Mouse (Mus musculus) heart, embryonic 14.5 days (tissue): ENCODE data around the gene Tdgf1. TPM values are rescaled to one million over a fixed set of nuclear protein-coding genes. Genes with fewer than 3 reads are reported as not detected.

ENCODE experiments used
- ATAC-seq: fragments of 200-750 bp; cut with Nextera tagmentation; 2 replicates; pipeline ENCODE4 v1.8.0; 2017; ENCODE audit warnings: low read depth, moderate TSS enrichment; ENCODE audit not compliant: insufficient number of reproducible peaks, insufficient read depth, low FRiP score
- H3K27ac ChIP-seq, 2 experiments: fragments of 200-500 bp in 1 of 2; fragments of 300-500 bp in 1 of 2; sonication (generic) in 1 of 2; replicated peaks in 1 of 2; 2 replicates each; pipeline ENCODE4 v1.5.1; 2012 to 2014; ENCODE audit warnings: low read depth in 2 of 2, low read length in 2 of 2, control low read depth in 1 of 2, mild to moderate bottlenecking in 1 of 2, mixed read lengths in 1 of 2; ENCODE audit not compliant: control insufficient read depth in 1 of 2, insufficient read depth in 1 of 2
- H3K27me3 ChIP-seq: fragments of 300-500 bp; sonication (generic); 2 replicates; pipeline ENCODE4 v1.6.1; 2014; ENCODE audit warnings: mild to moderate bottlenecking, low read length, control low read depth; ENCODE audit not compliant: control insufficient read depth, insufficient read depth
- H3K36me3 ChIP-seq: fragments of 300-500 bp; sonication (generic); 2 replicates; pipeline ENCODE4 v1.6.1; 2014; ENCODE audit warnings: mild to moderate bottlenecking, control low read depth, low read length, mixed read lengths; ENCODE audit not compliant: control insufficient read depth, insufficient read depth
- H3K4me1 ChIP-seq, 2 experiments: fragments of 200-500 bp in 1 of 2; fragments of 300-500 bp in 1 of 2; sonication (generic) in 1 of 2; 2 replicates each; pipeline ENCODE4 v1.6.1; 2012 to 2014; ENCODE audit warnings: low read length in 2 of 2, control low read depth in 1 of 2, mixed read lengths in 1 of 2; ENCODE audit not compliant: control insufficient read depth in 2 of 2, insufficient read depth in 2 of 2
- H3K4me2 ChIP-seq: fragments of 300-500 bp; sonication (generic); 2 replicates; pipeline ENCODE4 v1.6.1; 2014; ENCODE audit warnings: mild to moderate bottlenecking, low read length
- H3K4me3 ChIP-seq, 2 experiments: fragments of 200-500 bp in 1 of 2; fragments of 300-500 bp in 1 of 2; sonication (generic) in 1 of 2; 2 replicates each; pipeline ENCODE4 v1.5.1; 2012 to 2014; ENCODE audit warnings: low read length in 2 of 2, mild to moderate bottlenecking in 2 of 2, control low read depth in 1 of 2, low read depth in 1 of 2, moderate library complexity in 1 of 2; ENCODE audit not compliant: control insufficient read depth in 1 of 2, insufficient read depth in 1 of 2
- H3K9ac ChIP-seq: fragments of 300-500 bp; sonication (generic); 2 replicates; pipeline ENCODE4 v1.6.1; 2014; ENCODE audit warnings: mild to moderate bottlenecking, low read length
- H3K9me3 ChIP-seq: fragments of 300-500 bp; sonication (generic); 2 replicates; pipeline ENCODE4 v1.6.1; 2016; ENCODE audit warnings: low read length, control low read depth; ENCODE audit not compliant: control insufficient read depth
- WGBS: fragments of 180-500 bp; shearing (Covaris S2); extraction: QIAGEN DNeasy Blood & Tissue Kit; methylation state at CpG from one replicate; pipeline ENCODE4 v1.1.7; 2014; 5-methylcytosine and 5-hydroxymethylcytosine counted together
- polyA plus RNA-seq: library from polyadenylated mRNA; unstranded; fragments of >200 nt; fragmentation: Nextera tagmentation; extraction: Ambion mirVana; gene quantifications from 2 replicates; pipeline ENCODE4 v1.2.1, GENCODE M21; 2014

The Tdgf1 gene
- polyA plus RNA-seq, 1 experiment from 2014 or later = not detected

DNA sequence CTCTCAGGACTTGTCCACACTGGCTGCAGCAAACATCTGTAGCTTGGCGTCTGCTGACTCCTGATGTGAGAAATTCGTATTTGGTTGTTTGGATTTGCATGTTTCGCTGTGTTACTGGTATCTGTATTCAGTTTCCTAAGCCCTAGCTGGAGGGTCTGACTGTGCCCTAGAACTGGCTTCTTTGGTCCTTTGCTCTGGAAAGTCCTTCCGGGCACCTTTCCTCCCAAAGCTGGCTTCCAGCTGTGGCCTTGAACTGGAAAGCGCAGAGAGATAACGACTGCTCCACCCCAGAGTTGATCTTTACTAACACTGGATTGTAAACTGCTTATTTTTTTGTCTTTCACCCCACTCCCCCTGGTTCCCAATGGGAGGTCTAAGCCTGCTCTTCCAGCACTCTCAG lies 1.9 kb upstream of the Tdgf1 start:
- no peaks in the 10 kb centered on the region for H3K9me3 ChIP-seq
- no peak overlapping the region for H3K9ac ChIP-seq
- H3K27me3 ChIP-seq = peaks cover 20% of the 10 kb centered on the region; the same call in 1 of the 2 replicates
- no peaks in the 10 kb centered on the region for H3K36me3 ChIP-seq
- H3K4me1 ChIP-seq = peaks cover 15 to 34% of the 10 kb centered on the region in 2 experiments
- no peak overlapping the region for H3K4me2 ChIP-seq
- ATAC-seq = no peak
- H3K27ac ChIP-seq = no peak overlapping the region
- H3K4me3 ChIP-seq = no peak overlapping the region
- 65% methylated on average over 6 of the region's 6 CpGs for WGBS

DNA sequence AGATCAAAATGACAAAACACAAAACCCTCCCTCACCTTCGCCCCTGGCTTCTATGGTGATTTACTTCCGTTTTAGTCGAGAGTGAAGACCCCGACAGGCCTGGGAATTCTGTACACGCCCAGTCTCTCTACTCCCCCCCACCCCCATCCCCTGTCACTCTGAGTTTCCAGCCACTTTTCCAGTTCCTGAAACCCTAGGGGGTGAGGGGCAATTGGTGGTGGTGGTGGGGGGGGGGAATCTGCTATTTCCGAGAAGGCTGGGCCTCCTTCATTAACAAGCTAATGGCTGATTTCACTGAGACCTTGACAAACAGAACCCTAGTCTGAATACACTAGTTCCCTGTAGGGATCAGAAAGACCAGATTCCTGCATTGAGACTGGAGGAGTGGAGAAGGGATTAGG lies 1.3 kb upstream of the Tdgf1 start:
- H3K9me3 ChIP-seq = no peaks in the 10 kb centered on the region
- H3K9ac ChIP-seq = no peak overlapping the region
- WGBS = 47% methylated on average over 6 of the region's 6 CpGs
- ATAC-seq = no peak
- no peak overlapping the region for H3K4me3 ChIP-seq
- no peak overlapping the region for H3K27ac ChIP-seq
- H3K4me2 ChIP-seq = no peak overlapping the region
- H3K27me3 ChIP-seq = peaks cover 20% of the 10 kb centered on the region; the same call in 1 of the 2 replicates
- peaks cover 13 to 28% of the 10 kb centered on the region in 2 experiments for H3K4me1 ChIP-seq
- no peaks in the 10 kb centered on the region for H3K36me3 ChIP-seq

DNA sequence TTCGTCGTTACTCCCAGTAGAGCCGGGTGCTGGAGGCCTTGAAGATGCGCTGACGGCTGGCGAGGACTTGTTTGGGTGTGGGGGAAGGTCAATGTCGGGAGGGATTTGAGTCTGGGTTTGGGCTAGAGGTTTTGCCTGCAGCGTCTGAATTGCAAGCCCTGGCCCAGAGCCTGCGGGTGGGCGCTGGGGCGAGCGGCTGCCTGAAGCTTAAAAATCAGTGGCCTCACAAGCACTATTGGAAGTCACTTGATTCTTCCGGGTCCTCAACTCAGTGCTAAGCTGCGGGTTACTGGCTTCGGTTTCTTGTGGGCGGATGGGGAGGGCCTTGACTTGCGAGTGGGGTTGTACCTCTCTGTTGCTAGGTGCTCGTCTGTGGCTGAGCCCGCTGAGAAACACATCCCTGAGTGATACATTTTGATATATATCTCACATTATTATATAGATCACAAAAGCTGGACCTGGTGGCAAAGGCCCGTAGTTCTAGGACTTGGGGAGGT lies 638 bp upstream of the Tdgf1 start:
- Histone ChIP-seq H3K4me3 (no peak overlapping the region), H3K9ac (no peak overlapping the region), H3K36me3 (no peaks in the 10 kb centered on the region), H3K9me3 (no peaks in the 10 kb centered on the region), H3K4me2 (no peak overlapping the region), H3K4me1 (peaks cover 13 to 22% of the 10 kb centered on the region in 2 experiments), H3K27ac (no peak overlapping the region), H3K27me3 (peaks cover 20% of the 10 kb centered on the region; the same call in 1 of the 2 replicates)
- ATAC-seq = no peak
- WGBS = 34% methylated on average over 20 of the region's 20 CpGs

DNA sequence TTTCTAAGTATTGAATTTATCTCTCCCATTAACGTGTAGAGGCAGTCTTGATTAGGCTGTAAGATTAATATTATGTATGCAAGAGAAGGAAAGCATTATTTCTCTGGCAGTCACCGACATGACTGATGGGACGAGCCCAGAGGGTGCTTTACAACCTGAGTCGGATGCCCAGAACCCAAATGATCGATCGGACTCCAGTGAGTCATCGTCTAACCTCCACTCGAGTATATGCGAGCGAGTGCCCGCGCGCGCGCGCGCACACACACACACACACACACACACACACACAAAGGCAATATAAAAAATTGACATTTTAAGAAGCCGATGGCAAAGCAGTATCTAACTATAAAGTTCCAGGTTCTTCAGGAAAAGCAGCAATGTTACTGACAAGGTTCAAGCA lies 615 bp downstream of the Tdgf1 start:
- H3K9me3 ChIP-seq = no peaks in the 10 kb centered on the region
- H3K27me3 ChIP-seq = peaks cover 20% of the 10 kb centered on the region; the same call in 1 of the 2 replicates
- H3K27ac ChIP-seq = no peak overlapping the region
- H3K4me1 ChIP-seq = peaks cover 10 to 17% of the 10 kb centered on the region in 2 experiments
- ATAC-seq = no peak
- H3K36me3 ChIP-seq = no peaks in the 10 kb centered on the region
- WGBS = 23% methylated on average over 18 of the region's 18 CpGs
- no peak overlapping the region for H3K4me2 ChIP-seq
- H3K4me3 ChIP-seq = no peak overlapping the region
- H3K9ac ChIP-seq = no peak overlapping the region

DNA sequence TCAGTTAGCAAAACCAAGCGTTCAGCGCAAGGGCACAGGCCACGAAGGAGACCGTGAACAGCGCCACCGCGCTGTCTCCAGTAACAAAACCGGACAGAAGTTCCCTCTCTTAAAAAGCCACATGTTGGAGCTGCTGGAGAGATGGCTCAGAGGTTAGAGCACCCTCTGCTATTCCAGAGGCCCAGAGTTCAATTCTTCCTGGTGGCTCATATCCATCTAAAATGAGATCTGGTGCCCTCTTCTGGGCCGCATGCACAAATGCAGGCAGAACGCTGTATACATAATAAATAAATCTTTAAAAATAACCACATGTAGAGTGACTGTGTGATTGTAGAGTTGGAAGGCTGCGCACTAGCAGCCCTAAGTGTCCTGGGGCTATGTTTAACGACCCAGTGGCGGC lies 1.7 kb downstream of the Tdgf1 start:
- no peaks in the 10 kb centered on the region for H3K9me3 ChIP-seq
- no peak overlapping the region for H3K4me2 ChIP-seq
- 26% methylated on average over 13 of the region's 13 CpGs for WGBS
- H3K36me3 ChIP-seq = no peaks in the 10 kb centered on the region
- no peak for ATAC-seq
- no peak overlapping the region for H3K4me3 ChIP-seq
- H3K27me3 ChIP-seq = peaks cover 20% of the 10 kb centered on the region; the same call in 1 of the 2 replicates
- no peak overlapping the region for H3K27ac ChIP-seq
- H3K9ac ChIP-seq = no peak overlapping the region
- peaks cover 10 to 17% of the 10 kb centered on the region in 2 experiments for H3K4me1 ChIP-seq

DNA sequence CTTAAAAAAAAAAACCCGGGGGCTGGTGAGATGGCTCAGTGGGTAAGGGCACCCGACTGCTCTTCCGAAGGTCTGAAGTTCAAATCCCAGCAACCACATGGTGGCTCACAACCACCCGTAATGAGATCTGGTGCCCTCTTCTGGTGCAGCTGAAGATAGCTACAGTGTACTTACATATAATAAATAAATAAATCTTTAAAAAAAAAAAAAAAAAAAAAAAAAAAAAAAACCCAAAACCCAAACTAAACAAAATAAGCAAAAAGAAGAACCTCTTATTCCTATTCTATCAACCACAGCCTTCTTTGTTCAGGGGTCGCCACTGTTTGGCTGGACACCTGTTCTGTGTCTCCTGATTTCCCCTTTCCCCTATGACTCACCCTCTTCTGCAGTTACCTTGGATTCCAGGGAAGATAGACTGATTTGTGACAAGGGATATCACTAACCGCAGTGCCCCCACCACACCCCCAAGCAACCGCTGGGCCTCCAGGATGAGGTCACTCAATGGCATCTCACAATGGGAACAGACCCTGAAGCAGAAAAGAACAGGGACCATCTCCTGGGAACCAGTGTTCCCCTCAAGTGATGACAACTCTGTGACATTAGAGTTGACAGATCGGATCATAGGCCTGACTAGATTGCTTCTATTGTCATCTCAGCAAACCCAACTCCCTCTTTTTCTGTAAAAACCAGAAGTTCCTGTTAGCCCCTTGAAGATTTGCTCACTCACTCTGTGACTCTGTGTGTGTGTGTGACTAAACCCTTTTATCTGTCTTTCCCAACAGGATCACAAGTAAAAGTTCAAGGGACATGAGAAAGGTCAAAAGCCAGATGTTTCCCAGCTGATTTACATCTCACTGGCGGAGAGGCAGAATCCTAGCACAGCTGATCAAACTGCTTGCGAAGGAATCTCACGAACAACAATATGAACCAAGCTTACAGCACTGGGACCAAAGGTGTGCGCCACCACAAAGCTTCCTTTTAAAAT lies 8.2 kb downstream of the Tdgf1 start:
- no peak for ATAC-seq
- Histone ChIP-seq H3K36me3 (no peaks in the 10 kb centered on the region), H3K9me3 (no peaks in the 10 kb centered on the region), H3K4me2 (no peak overlapping the region), H3K4me3 (no peak overlapping the region), H3K4me1 (no peaks in the 10 kb centered on the region), H3K27me3 (no peaks in the 10 kb centered on the region), H3K9ac (no peak overlapping the region), H3K27ac (no peak overlapping the region)
- WGBS = 68% methylated on average over 12 of the region's 12 CpGs

DNA sequence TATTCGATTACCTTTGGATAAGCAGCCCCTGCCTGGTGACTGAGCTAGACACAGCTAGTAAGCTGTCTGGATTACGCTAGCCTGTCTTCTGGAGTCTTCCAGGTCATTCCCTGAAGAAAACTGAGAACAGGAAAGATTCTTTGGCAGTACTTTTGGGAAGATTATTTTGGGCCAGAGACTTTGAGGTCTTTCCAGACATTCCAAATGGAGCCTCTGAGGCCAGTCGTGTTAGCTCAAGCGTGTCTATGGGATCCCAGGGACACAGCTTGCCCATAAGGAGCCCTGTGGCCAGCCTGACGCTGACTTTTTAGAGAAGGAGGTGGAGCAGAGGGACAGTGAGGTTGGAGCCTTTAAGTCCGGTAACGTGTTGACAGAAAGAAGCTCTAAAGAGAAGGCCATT lies 10.0 kb downstream of the Tdgf1 start:
- Histone ChIP-seq H3K36me3 (no peaks in the 10 kb centered on the region), H3K27me3 (no peaks in the 10 kb centered on the region), H3K9ac (no peak overlapping the region), H3K4me1 (no peaks in the 10 kb centered on the region), H3K27ac (no peak overlapping the region), H3K9me3 (no peaks in the 10 kb centered on the region), H3K4me2 (no peak overlapping the region), H3K4me3 (no peak overlapping the region)
- WGBS = 78% methylated on average over 7 of the region's 7 CpGs
- no peak for ATAC-seq
